Mouse (Mus musculus) forebrain, embryonic 11.5 days (tissue): ENCODE data around the gene Gm12216. TPM values are rescaled to one million over a fixed set of nuclear protein-coding genes. Genes with fewer than 3 reads are reported as not detected.

Experiments
- ATAC-seq: fragments of 200-750 bp; cut with Nextera tagmentation; replicated peaks from 2 replicates; pipeline ENCODE4 v1.8.0; 2017; ENCODE audit warnings: moderate TSS enrichment; ENCODE audit not compliant: low FRiP score
- DNase-seq: peaks from one replicate; pipeline ENCODE4 v3.0.0-alpha.2; 2017; ENCODE audit warnings: low spot score
- H3K27ac ChIP-seq: fragments of 300-500 bp; sonication (generic); 2 replicates; pipeline ENCODE4 v1.5.1; 2014; ENCODE audit warnings: low read depth, low read length
- H3K27me3 ChIP-seq: fragments of 300-500 bp; sonication (generic); 2 replicates; pipeline ENCODE4 v1.6.1; 2014; ENCODE audit warnings: mild to moderate bottlenecking, low read length, mixed read lengths; ENCODE audit not compliant: control insufficient read depth, insufficient read depth
- H3K36me3 ChIP-seq: fragments of 300-500 bp; sonication (generic); 2 replicates; pipeline ENCODE4 v1.6.1; 2014; ENCODE audit warnings: mild to moderate bottlenecking, low read length, moderate library complexity, mixed read lengths; ENCODE audit not compliant: control insufficient read depth, insufficient read depth
- H3K4me1 ChIP-seq: fragments of 300-500 bp; sonication (generic); replicated peaks from 2 replicates; pipeline ENCODE4 v1.6.1; 2014; ENCODE audit warnings: low read length, mixed read lengths; ENCODE audit not compliant: control insufficient read depth, insufficient read depth
- H3K4me2 ChIP-seq: fragments of 300-500 bp; sonication (generic); 2 replicates; pipeline ENCODE4 v1.6.1; 2014; ENCODE audit warnings: low read depth, mild to moderate bottlenecking, low read length, moderate library complexity, mixed read lengths; ENCODE audit not compliant: severe bottlenecking
- H3K4me3 ChIP-seq: fragments of 300-500 bp; sonication (generic); 2 replicates; pipeline ENCODE4 v1.5.1; 2014; ENCODE audit warnings: low read depth, low read length
- H3K9ac ChIP-seq: fragments of 300-500 bp; sonication (generic); 2 replicates; pipeline ENCODE4 v1.6.1; 2014; ENCODE audit warnings: low read length
- H3K9me3 ChIP-seq: fragments of 300-500 bp; sonication (generic); 2 replicates; pipeline ENCODE4 v1.6.1; 2016; ENCODE audit warnings: low read length, mixed read lengths; ENCODE audit not compliant: control insufficient read depth
- WGBS: fragments of 180-500 bp; shearing (Covaris S2); extraction: QIAGEN DNeasy Blood & Tissue Kit; methylation state at CpG from one replicate; pipeline ENCODE4 v1.1.7; 2014; 5-methylcytosine and 5-hydroxymethylcytosine counted together
- polyA plus RNA-seq: library from polyadenylated mRNA; unstranded; fragments of >200 nt; fragmentation: Nextera tagmentation; extraction: Ambion mirVana; gene quantifications from 2 replicates; pipeline ENCODE4 v1.2.1, GENCODE M21; 2014

Gene Gm12216
- polyA plus RNA-seq, 1 experiment from 2014 or later, result not detected

DNA sequence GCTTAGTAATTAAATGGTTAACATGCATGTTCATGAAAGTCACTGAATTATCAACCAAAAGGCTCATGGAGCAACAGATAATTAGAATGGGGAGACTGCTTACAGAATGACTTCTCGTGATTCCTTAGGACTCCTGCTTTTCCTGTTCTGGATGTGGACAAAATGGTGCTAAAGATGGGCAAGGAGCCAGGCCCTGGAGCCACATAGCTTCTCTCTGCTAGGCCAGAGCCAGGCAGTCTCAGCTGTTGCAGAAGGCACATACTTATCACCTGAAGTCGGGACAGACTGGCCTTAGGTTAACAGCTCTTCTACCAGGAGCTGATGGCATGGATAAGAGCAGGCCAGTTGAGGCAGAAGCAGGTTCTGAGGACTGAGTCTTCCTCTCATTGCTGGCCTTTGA lies 48.3 kb downstream of the Gm12216 start:
- H3K4me2 ChIP-seq, result no peak overlapping the region
- 81% methylated on average over 2 of the region's 2 CpGs for WGBS
- ATAC-seq, result no peak

DNA sequence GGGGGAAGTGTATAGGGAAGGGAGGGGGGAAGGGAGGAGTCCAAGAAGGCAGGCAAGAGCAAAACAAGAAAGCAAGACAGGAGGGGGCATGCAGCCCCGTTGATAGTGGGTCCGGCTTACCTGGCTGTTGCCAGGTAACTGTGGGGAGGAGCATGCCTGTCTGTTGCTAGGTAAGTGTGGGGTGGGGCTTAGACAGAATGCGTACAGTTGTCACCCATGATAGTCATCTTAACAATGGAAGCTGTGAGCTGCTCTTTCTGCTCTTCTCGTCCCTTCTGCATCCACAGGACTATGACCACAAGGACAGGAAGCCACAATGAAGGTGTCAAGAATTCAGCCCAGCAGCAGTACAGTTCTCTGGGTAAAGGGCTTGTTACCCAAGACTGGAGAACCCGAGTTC lies 48.9 kb downstream of the Gm12216 start:
- no peaks in the 10 kb centered on the region for H3K9me3 ChIP-seq
- no peaks in the 10 kb centered on the region for H3K4me1 ChIP-seq
- no peak overlapping the region for H3K4me3 ChIP-seq
- 68% methylated on average over 5 of the region's 5 CpGs for WGBS
- DNase-seq (no peak), ATAC-seq (no peak)
- H3K36me3 ChIP-seq, result no peaks in the 10 kb centered on the region
- H3K27ac ChIP-seq, result no peak overlapping the region
- no peaks in the 10 kb centered on the region for H3K27me3 ChIP-seq
- no peak overlapping the region for H3K4me2 ChIP-seq
- no peak overlapping the region for H3K9ac ChIP-seq

More for the DNA sequence above, 48.3 kb downstream of the Gm12216 start:
- DNase-seq, result no peak
- H3K4me1 ChIP-seq, result no peaks in the 10 kb centered on the region
- no peaks in the 10 kb centered on the region for H3K36me3 ChIP-seq
- H3K9ac ChIP-seq, result no peak overlapping the region
- H3K4me3 ChIP-seq, result no peak overlapping the region
- no peak overlapping the region for H3K27ac ChIP-seq
- no peaks in the 10 kb centered on the region for H3K9me3 ChIP-seq
- no peaks in the 10 kb centered on the region for H3K27me3 ChIP-seq

DNA sequence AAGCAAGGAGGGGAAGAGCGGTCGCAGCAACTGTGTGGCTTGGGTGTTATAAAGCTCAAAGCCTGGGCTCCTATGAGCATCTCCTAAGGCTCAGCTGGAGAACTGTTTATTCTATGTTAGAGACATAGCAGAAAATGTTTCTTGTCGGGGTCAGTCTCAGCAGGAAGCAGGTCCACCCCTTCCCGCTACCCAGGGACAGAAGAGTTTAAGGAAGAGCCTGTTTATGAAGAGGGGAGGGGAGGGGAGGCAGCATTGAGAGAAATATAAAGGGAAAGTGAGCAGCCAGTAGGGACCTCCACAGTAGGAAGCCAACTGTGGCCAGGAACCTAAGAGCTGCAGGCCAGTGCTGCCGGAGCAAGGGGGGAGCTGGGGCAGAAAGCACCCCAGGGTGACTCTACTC lies 49.7 kb downstream of the Gm12216 start:
- Histone ChIP-seq H3K4me1 (no peaks in the 10 kb centered on the region), H3K9ac (no peak overlapping the region), H3K4me2 (no peak overlapping the region), H3K4me3 (no peak overlapping the region), H3K27me3 (no peaks in the 10 kb centered on the region), H3K27ac (no peak overlapping the region), H3K36me3 (no peaks in the 10 kb centered on the region), H3K9me3 (no peaks in the 10 kb centered on the region)
- DNase-seq (no peak), ATAC-seq (no peak)
- WGBS, result 53% methylated on average over 5 of the region's 5 CpGs

DNA sequence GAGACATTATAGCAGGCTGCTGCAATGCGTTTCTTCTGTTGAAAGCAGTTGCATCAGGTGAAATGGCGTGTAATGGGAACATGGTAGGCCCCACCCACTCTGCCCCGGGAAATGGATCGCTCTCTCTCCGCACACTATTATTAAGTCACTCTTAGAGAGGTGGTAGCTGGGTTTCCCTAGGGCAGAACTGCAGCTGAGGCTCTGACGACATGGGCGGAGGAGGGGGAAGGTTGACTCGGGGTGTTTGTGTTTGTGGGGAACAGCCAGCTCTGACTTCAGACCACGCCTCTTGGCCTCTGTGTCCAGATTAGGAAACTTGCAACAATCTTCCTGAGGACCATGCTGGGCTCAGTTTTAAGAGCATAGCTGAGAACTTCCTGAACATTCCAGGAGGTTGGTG lies 53.3 kb downstream of the Gm12216 start:
- no peaks in the 10 kb centered on the region for H3K4me1 ChIP-seq
- H3K4me3 ChIP-seq, result no peak overlapping the region
- no peak overlapping the region for H3K4me2 ChIP-seq
- no peak overlapping the region for H3K9ac ChIP-seq
- ATAC-seq (no peak), DNase-seq (no peak)
- no peak overlapping the region for H3K27ac ChIP-seq
- 75% methylated on average over 9 of the region's 9 CpGs for WGBS
- no peaks in the 10 kb centered on the region for H3K36me3 ChIP-seq
- H3K27me3 ChIP-seq, result no peaks in the 10 kb centered on the region
- H3K9me3 ChIP-seq, result no peaks in the 10 kb centered on the region

DNA sequence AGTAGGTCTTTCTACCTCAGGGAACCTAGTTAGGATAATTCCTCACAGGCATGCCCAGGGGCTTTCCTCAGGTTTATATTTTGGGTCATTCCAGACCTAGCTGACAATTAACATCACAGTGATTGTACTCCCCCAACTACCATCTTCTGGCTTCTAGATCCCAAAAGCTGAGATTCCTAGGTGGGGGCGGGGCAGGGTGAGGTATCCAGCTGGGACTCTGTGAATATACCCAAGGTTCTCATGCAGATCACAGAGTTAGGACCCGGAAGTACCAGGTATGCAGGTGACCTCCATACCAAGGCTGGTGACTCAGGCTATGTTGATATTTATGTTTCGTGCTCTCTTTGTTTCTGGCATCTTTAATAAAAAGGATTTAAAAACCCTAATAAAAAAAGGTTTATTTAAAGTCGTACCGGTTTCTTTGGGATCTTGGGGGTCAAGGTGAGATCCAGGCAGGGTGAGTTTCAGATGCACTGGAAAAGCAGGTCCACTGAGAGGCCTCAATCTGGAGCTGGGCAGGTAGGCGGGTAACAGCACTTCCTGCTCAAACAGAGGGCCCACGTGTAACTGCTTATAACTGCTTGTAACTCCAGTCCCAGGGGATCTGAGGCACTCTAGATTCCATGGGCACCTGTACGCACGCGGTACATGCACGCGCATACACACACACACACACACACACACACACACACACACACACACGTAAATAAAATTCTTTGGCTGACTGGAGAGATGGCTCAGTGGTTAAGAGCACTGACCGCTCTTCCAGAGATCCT lies 54.3 kb downstream of the Gm12216 start:
- H3K9ac ChIP-seq, result no peak overlapping the region
- H3K9me3 ChIP-seq, result no peaks in the 10 kb centered on the region
- no peaks in the 10 kb centered on the region for H3K4me1 ChIP-seq
- DNase-seq, result no peak
- no peak overlapping the region for H3K4me2 ChIP-seq
- H3K4me3 ChIP-seq, result no peak overlapping the region
- no peak overlapping the region for H3K27ac ChIP-seq
- 82% methylated on average over 14 of the region's 14 CpGs for WGBS
- no peaks in the 10 kb centered on the region for H3K36me3 ChIP-seq
- ATAC-seq, result no peak
- no peaks in the 10 kb centered on the region for H3K27me3 ChIP-seq

DNA sequence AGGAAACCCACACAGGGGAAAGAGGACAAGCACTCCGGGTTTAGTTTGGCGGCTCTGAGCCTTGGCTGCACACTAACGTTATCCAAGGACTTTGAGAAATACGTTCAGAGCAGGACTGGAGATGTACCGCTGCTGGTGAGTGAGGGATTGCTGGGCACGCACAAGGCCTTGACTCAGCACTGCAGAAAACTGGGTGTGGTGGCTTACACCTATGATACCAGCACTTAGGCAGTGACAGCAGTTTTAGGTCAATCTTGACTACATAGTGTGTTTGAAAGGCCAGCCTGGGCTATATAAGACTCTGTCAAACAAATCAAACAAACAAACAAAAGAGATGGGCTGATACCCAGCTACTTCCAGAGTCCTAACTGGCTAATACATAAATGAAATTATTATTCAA lies 55.6 kb downstream of the Gm12216 start:
- no peaks in the 10 kb centered on the region for H3K4me1 ChIP-seq
- no peaks in the 10 kb centered on the region for H3K9me3 ChIP-seq
- H3K4me2 ChIP-seq, result no peak overlapping the region
- H3K9ac ChIP-seq, result no peak overlapping the region
- 93% methylated on average over 6 of the region's 6 CpGs for WGBS
- H3K27ac ChIP-seq, result no peak overlapping the region
- ATAC-seq, result no peak
- no peaks in the 10 kb centered on the region for H3K36me3 ChIP-seq
- H3K27me3 ChIP-seq, result no peaks in the 10 kb centered on the region
- DNase-seq, result no peak
- no peak overlapping the region for H3K4me3 ChIP-seq

DNA sequence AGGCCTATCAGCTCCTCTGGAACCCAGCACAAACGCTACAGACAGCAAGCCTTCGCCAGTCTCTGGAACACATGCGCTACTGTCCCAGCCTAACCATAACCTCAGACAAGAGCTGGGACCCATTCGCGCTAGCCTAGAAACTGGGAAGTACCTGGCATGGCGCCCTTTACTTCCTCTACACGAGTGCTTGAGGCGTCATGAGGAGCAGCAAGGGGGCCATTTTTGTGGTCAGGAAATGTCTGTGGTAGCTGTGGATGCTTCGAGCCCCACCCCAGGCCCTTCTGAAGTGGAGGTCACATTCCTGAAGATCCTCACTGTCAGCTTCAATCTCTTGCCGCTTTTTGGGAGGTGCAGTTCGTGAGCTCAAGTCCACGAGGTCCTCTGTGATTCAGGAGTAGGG lies 56.0 kb downstream of the Gm12216 start:
- Histone ChIP-seq H3K4me3 (no peak overlapping the region), H3K4me2 (no peak overlapping the region), H3K9ac (no peak overlapping the region), H3K36me3 (no peaks in the 10 kb centered on the region), H3K27me3 (no peaks in the 10 kb centered on the region), H3K9me3 (no peaks in the 10 kb centered on the region), H3K4me1 (no peaks in the 10 kb centered on the region), H3K27ac (no peak overlapping the region)
- 89% methylated on average over 12 of the region's 12 CpGs for WGBS
- DNase-seq (no peak), ATAC-seq (no peak)

DNA sequence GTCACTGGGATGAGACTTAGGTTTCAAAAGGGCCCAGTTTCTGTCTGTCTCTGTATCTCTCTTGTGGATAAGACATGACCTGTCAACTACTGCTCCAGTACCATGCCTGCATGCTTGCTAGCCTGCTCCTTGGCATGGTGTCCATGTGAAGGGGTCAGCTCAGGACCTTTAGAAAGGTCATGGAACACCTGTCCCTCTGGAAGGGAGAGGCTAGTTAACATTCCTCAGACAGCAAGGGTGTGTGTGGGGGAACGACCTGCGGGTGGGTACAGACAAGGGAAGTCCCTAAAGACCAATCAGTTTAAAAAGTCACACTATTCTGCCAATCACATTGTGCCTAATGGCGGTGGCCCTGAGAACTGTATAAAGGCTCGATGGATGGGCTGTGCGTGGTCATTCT lies 58.1 kb downstream of the Gm12216 start:
- no peak for DNase-seq
- WGBS, result 94% methylated on average over 5 of the region's 5 CpGs

DNA sequence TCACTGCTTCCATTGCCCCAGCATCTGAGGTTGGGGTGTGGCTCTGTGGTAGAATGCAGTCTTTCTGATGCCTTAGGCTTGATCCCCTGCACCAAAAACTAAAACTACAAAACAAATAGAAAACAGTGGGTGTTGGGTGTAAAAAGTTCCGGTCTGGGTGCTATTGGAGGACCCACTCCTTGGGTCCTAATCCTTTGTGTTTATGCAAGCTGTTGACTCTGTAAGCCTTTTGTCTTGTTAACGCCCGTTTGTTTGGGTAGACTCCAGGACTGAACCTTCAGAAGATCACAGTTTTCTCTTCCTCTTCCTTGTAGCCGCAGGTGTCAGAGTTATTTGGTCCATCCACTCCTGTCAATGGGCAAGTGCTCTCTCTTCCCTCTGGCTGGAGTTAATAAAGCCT lies 59.0 kb downstream of the Gm12216 start:
- H3K9me3 ChIP-seq, result no peaks in the 10 kb centered on the region
- DNase-seq (no peak), ATAC-seq (no peak)
- H3K27ac ChIP-seq, result no peak overlapping the region
- H3K4me1 ChIP-seq, result no peaks in the 10 kb centered on the region
- no peaks in the 10 kb centered on the region for H3K36me3 ChIP-seq
- H3K27me3 ChIP-seq, result no peaks in the 10 kb centered on the region
- H3K4me3 ChIP-seq, result no peak overlapping the region
- no peak overlapping the region for H3K9ac ChIP-seq
- 69% methylated on average over 4 of the region's 4 CpGs for WGBS
- no peak overlapping the region for H3K4me2 ChIP-seq

More for the DNA sequence above, 58.1 kb downstream of the Gm12216 start:
- no peak overlapping the region for H3K4me2 ChIP-seq
- no peak overlapping the region for H3K27ac ChIP-seq
- no peaks in the 10 kb centered on the region for H3K9me3 ChIP-seq
- H3K36me3 ChIP-seq, result no peaks in the 10 kb centered on the region
- no peak overlapping the region for H3K9ac ChIP-seq
- no peak overlapping the region for H3K4me3 ChIP-seq
- ATAC-seq, result no peak
- no peaks in the 10 kb centered on the region for H3K27me3 ChIP-seq
- H3K4me1 ChIP-seq, result no peaks in the 10 kb centered on the region
